Mouse (Mus musculus): ENCODE data around the gene Unc13b.

DNA sequence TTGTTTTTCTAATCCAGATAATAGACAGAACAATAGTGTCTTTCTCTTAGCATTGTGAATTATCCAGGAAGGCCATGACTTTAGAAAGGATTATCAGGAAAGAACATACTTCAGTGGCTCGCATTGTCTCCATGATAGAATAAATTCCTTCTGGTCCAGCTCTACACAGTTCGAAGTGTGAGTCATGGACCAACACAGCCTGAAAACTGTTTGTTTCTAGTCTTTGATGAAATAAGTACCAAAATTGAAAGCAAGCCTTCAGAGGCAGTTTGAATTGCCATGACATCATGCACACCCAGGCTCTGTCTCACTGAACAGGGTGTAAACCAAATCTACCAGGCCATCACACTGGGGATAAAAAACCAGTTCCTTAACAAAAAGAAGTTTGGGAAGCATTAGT is 128.7 kb downstream of the Unc13b start:
- TF ChIP-seq POLR2A (IDR thresholded peaks at IDR 0.05; ENCODE audit: extremely low read depth, insufficient read depth, low read length) (no peak), CTCF (IDR thresholded peaks at IDR 0.05; ENCODE audit: extremely low read depth, insufficient read depth, low read length) (no peak)

Data from cortical plate, adult 2 months (tissue).